Mouse (Mus musculus) CH12.LX (cell line): ENCODE measurements around the gene Vsnl1. TPM values are rescaled to one million over a fixed set of nuclear protein-coding genes. Genes with fewer than 3 reads are reported as not detected.

ENCODE experiments used
- DNase-seq: peaks from one replicate; pipeline ENCODE4 v3.0.0-alpha.2; 2013; ENCODE audit errors: extremely low read depth
- H3K27ac ChIP-seq: 2 replicates; pipeline ENCODE4 v1.5.1; 2012; ENCODE audit warnings: low read depth, mild to moderate bottlenecking, control low read depth, moderate library complexity; ENCODE audit not compliant: insufficient read depth
- H3K27me3 ChIP-seq: replicated peaks from 2 replicates; pipeline ENCODE3; 2012; ENCODE audit warnings: inconsistent platforms
- H3K36me3 ChIP-seq, 2 experiments: replicated peaks in 1 of 2; 2 replicates each; pipeline versions ENCODE3 to v1.6.1; 2012; ENCODE audit warnings: inconsistent platforms in 1 of 2, low read length in 1 of 2, mild to moderate bottlenecking in 1 of 2, mixed read lengths in 1 of 2, moderate library complexity in 1 of 2; ENCODE audit not compliant: control insufficient read depth in 1 of 2, insufficient read depth in 1 of 2
- H3K4me1 ChIP-seq, 2 experiments: 2 replicates each; pipeline ENCODE4 v1.6.1; 2012; ENCODE audit warnings: inconsistent platforms in 1 of 2, moderate library complexity in 1 of 2; ENCODE audit not compliant: insufficient read depth in 2 of 2, control insufficient read depth in 1 of 2
- H3K4me2 ChIP-seq: 2 replicates; pipeline ENCODE4 v1.6.1; 2012; ENCODE audit warnings: low read depth, mild to moderate bottlenecking, control low read depth; ENCODE audit not compliant: poor library complexity, insufficient read depth, severe bottlenecking
- H3K4me3 ChIP-seq, 3 experiments: fragments of 150-350 bp in 1 of 3; sonication (generic) in 1 of 3; replicated peaks in 1 of 3; 2 replicates each; pipeline versions ENCODE3 to v1.5.1; 2011 to 2012; ENCODE audit warnings: low read depth in 2 of 3, low read length in 2 of 3, mild to moderate bottlenecking in 2 of 3, moderate library complexity in 2 of 3, control low read depth in 1 of 3, improper control_type of control experiment in 1 of 3, inconsistent platforms in 1 of 3, mixed read lengths in 1 of 3; ENCODE audit not compliant: poor library complexity in 1 of 3
- H3K79me2 ChIP-seq: replicated peaks from 2 replicates; pipeline ENCODE4 v1.6.1; 2012; ENCODE audit warnings: mild to moderate bottlenecking, moderate library complexity; ENCODE audit not compliant: control insufficient read depth, poor library complexity, insufficient read depth, severe bottlenecking; ENCODE audit errors: extremely low read depth
- H3K9ac ChIP-seq: 2 replicates; pipeline ENCODE4 v1.6.1; 2012; ENCODE audit warnings: low read depth, mild to moderate bottlenecking, control low read depth, moderate library complexity; ENCODE audit not compliant: insufficient read depth
- H3K9me3 ChIP-seq: replicated peaks from 2 replicates; pipeline ENCODE3; 2012; ENCODE audit warnings: low read length, inconsistent platforms, mixed read lengths
- BHLHE40 ChIP-seq: IDR thresholded peaks from 2 replicates; pipeline ENCODE4 v1.6.1; 2011; ENCODE audit warnings: mild to moderate bottlenecking, low read depth, low read length, improper control_type of control experiment
- CHD2 ChIP-seq: IDR thresholded peaks from 2 replicates; pipeline ENCODE4 v1.6.1; 2011; ENCODE audit warnings: low read length, improper control_type of control experiment
- CTCF ChIP-seq, 2 experiments: IDR thresholded peaks in 1 of 2; conservative IDR thresholded peaks in 1 of 2; 2 replicates each; pipeline ENCODE4 v1.5.1; 2011 to 2012; ENCODE audit warnings: low read depth in 2 of 2, low read length in 2 of 2, improper control_type of control experiment in 1 of 2, inconsistent platforms in 1 of 2, mild to moderate bottlenecking in 1 of 2, moderate library complexity in 1 of 2
- ELF1 ChIP-seq: IDR thresholded peaks from 2 replicates; pipeline ENCODE4 v1.6.1; 2014; ENCODE audit warnings: low read depth, mild to moderate bottlenecking, inconsistent platforms, low read length, improper control_type of control experiment
- EP300 ChIP-seq: IDR thresholded peaks from 2 replicates; pipeline ENCODE4 v1.6.1; 2011; ENCODE audit warnings: low read length, improper control_type of control experiment
- ETS1 ChIP-seq: conservative IDR thresholded peaks from 2 replicates; pipeline ENCODE4 v1.6.1; 2012; ENCODE audit warnings: low read depth, mild to moderate bottlenecking, inconsistent platforms, low read length, improper control_type of control experiment, moderate library complexity
- GABPA ChIP-seq: IDR thresholded peaks from 2 replicates; pipeline ENCODE4 v1.6.1; 2012; ENCODE audit warnings: low read depth, low read length, improper control_type of control experiment, inconsistent platforms; ENCODE audit not compliant: insufficient replicate concordance
- IRF4 ChIP-seq: IDR thresholded peaks from 2 replicates; pipeline ENCODE4 v1.6.1; 2014; ENCODE audit warnings: low read depth, mild to moderate bottlenecking, inconsistent platforms, low read length, improper control_type of control experiment
- JUND ChIP-seq: conservative IDR thresholded peaks from 2 replicates; pipeline ENCODE4 v1.6.1; 2011; ENCODE audit warnings: low read depth, low read length, improper control_type of control experiment
- KAT2A ChIP-seq: IDR thresholded peaks from 2 replicates; pipeline ENCODE4 v1.6.1; 2012; ENCODE audit warnings: low read length, improper control_type of control experiment, inconsistent platforms; ENCODE audit not compliant: insufficient replicate concordance
- MAFK ChIP-seq: IDR thresholded peaks from 2 replicates; pipeline ENCODE4 v1.6.1; 2011; ENCODE audit warnings: low read length, improper control_type of control experiment; ENCODE audit not compliant: insufficient replicate concordance
- MAX ChIP-seq: IDR thresholded peaks from 2 replicates; pipeline ENCODE4 v1.6.1; 2011; ENCODE audit warnings: low read length, improper control_type of control experiment
- MAZ ChIP-seq: IDR thresholded peaks from 2 replicates; pipeline ENCODE4 v1.6.1; 2012; ENCODE audit warnings: low read depth, mild to moderate bottlenecking, inconsistent platforms, low read length, improper control_type of control experiment, moderate library complexity
- MYC ChIP-seq: IDR thresholded peaks from 2 replicates; pipeline ENCODE4 v1.6.1; 2011; ENCODE audit warnings: low read depth, mild to moderate bottlenecking, improper control_type of control experiment, low read length
- NRF1 ChIP-seq: IDR thresholded peaks from 2 replicates; pipeline ENCODE4 v1.6.1; 2014; ENCODE audit warnings: low read depth, mild to moderate bottlenecking, inconsistent platforms, low read length, improper control_type of control experiment, moderate library complexity
- POLR2A ChIP-seq: IDR thresholded peaks from 2 replicates; pipeline ENCODE4 v1.6.1; 2011; ENCODE audit warnings: low read depth, mild to moderate bottlenecking, improper control_type of control experiment, low read length
- POLR2AphosphoS2 ChIP-seq: IDR thresholded peaks from 2 replicates; pipeline ENCODE4 v1.6.1; 2011; ENCODE audit warnings: low read depth, low read length, improper control_type of control experiment
- SIN3A ChIP-seq: IDR thresholded peaks from 2 replicates; pipeline ENCODE4 v1.6.1; 2012; ENCODE audit warnings: low read length, improper control_type of control experiment, inconsistent platforms
- SMC3 ChIP-seq: IDR thresholded peaks from 2 replicates; pipeline ENCODE4 v1.6.1; 2011; ENCODE audit warnings: low read depth, low read length, improper control_type of control experiment
- USF1 ChIP-seq: IDR thresholded peaks from 2 replicates; pipeline ENCODE4 v1.6.1; 2014; ENCODE audit warnings: low read depth, mild to moderate bottlenecking, inconsistent platforms, low read length, improper control_type of control experiment
- USF2 ChIP-seq: conservative IDR thresholded peaks from 2 replicates; pipeline ENCODE4 v1.6.1; 2011; ENCODE audit warnings: low read depth, low read length, improper control_type of control experiment
- ZC3H11A ChIP-seq: IDR thresholded peaks from 2 replicates; pipeline ENCODE4 v1.6.1; 2012; ENCODE audit warnings: low read depth, mild to moderate bottlenecking, inconsistent platforms, low read length, improper control_type of control experiment
- dilution Hi-C: fragments of 300-500 bp; cut with MboI; formaldehyde crosslinking; loops from 2 replicates; pipeline ENCODE4 v1.14.3; 2020; ENCODE audit warnings: low sequenced_read_pairs; ENCODE audit not compliant: extremely low pct_unique_long_range_greater_than_20kb, extremely low pct_ligation_motif_present
- in situ Hi-C: fragments of 300-500 bp; cut with MboI; formaldehyde crosslinking; loops from 3 replicates; pipeline ENCODE4 v1.14.3; 2019; ENCODE audit warnings: low sequenced_read_pairs, low pct_ligation_motif_present, low pct_unique_long_range_greater_than_20kb, mixed read lengths
- polyA plus RNA-seq: library from polyadenylated mRNA; unstranded; fragments of >175 nt; gene quantifications from 2 replicates; pipeline ENCODE4 v1.2.1, GENCODE M21; 2012; ENCODE audit warnings: low read depth; ENCODE audit not compliant: insufficient read length
- total RNA-seq, 2 experiments: library from RNA; depleted of rRNA; stranded (reverse); fragments of 300-350 nt in 1 of 2; fragments of >200 nt in 1 of 2; gene quantifications; 2 replicates each; pipeline ENCODE4 v1.2.3; 2012 to 2014

The Vsnl1 gene
- total and polyA plus RNA-seq, 3 experiments = not detected

DNA sequence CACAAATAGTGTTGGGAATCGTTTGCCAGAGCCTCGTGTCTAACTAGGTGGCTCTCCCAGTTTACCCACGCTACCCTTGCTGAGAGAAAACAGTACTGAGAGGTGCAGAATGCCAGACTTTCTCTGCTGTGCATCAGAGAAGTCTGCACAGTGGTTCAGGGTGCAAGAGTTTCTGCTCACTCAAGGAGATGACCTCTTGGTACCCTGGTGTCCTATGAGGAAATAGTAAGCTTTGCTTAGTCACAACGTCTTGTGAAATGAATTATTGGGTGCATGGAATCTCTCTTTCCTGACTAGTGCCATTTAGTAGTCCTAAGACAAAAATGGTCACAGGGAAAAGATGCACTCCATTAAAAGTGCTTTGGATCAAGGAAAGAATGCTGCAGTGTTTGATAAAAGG lies 111.9 kb downstream of the Vsnl1 start:
- H3K9ac ChIP-seq = no peak overlapping the region
- H3K79me2 ChIP-seq = no peaks in the 10 kb centered on the region
- peaks cover 0 to 4% of the 10 kb centered on the region in 2 experiments for H3K36me3 ChIP-seq
- H3K27ac ChIP-seq = no peak overlapping the region
- dilution Hi-C loops (no loop called here), in situ Hi-C loops (loop anchor here (10.0 kb wide), 1 partner anchor 120 kb away; the partner anchor contains the start of gene Msgn1)
- peaks cover 0 to 6% of the 10 kb centered on the region in 2 experiments; a peak in 1 of 4 replicates for H3K4me1 ChIP-seq
- no peak for DNase-seq
- no peaks in the 10 kb centered on the region for H3K27me3 ChIP-seq
- no peak overlapping the region for H3K4me2 ChIP-seq
- TF ChIP-seq ETS1 = no peak
- TF ChIP-seq EP300 = no peak
- no peak for TF ChIP-seq CTCF (conservative IDR thresholded peaks at IDR 0.05 in 1 of 2, IDR thresholded peaks at IDR 0.05 in 1 of 2; ENCODE audit: low read depth in 2 of 2, low read length in 2 of 2)
- no peak for TF ChIP-seq NRF1
- TF ChIP-seq GABPA = no peak
- TF ChIP-seq POLR2AphosphoS2 = no peak
- TF ChIP-seq POLR2A = no peak
- no peak for TF ChIP-seq CHD2
- no peak for TF ChIP-seq USF1
- no peak for TF ChIP-seq MAZ
- TF ChIP-seq MAX = no peak
- no peak for TF ChIP-seq ELF1
- no peak for TF ChIP-seq SMC3
- no peak for TF ChIP-seq MYC
- no peak for TF ChIP-seq ZC3H11A
- no peak for TF ChIP-seq SIN3A
- TF ChIP-seq MAFK = no peak
- TF ChIP-seq BHLHE40 = no peak
- TF ChIP-seq IRF4 = no peak
- TF ChIP-seq KAT2A = no peak
- no peak overlapping the region for H3K4me3 ChIP-seq
- H3K9me3 ChIP-seq = no peaks in the 10 kb centered on the region

DNA sequence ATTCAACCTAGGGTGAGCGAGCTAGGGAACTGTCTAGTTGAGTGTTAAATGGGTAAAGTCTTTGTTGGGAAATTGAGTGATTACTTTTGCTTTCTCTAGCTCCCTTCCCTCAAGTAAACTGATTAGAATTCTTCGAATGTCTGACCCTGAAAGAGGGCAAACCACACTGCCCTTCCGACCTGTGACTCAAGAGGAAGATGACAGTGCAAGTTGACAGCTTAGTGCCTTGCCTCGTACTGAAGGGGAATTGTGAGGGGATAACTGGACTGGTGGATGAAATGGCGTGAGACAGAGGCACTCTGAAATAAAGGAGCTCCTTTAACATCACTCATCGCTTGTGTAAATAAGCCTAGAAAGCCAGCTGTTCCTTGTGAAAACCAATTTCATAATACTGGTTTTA lies 118.7 kb downstream of the Vsnl1 start:
- TF ChIP-seq JUND = no peak
- TF ChIP-seq POLR2A = no peak
- TF ChIP-seq BHLHE40 = no peak
- TF ChIP-seq USF1 = no peak
- TF ChIP-seq MAX = no peak
- TF ChIP-seq MYC = no peak
- no peak for TF ChIP-seq SIN3A
- no peak for TF ChIP-seq USF2
- in situ Hi-C loops = no loop called here
- no peaks in the 10 kb centered on the region for H3K9me3 ChIP-seq
- peaks cover 0 to 5% of the 10 kb centered on the region in 2 experiments; a peak in 1 of 4 replicates for H3K4me1 ChIP-seq
- no peak for DNase-seq
- H3K4me3 ChIP-seq = no peak overlapping the region
- no peak overlapping the region for H3K27ac ChIP-seq
- no peak overlapping the region for H3K9ac ChIP-seq
- H3K4me2 ChIP-seq = no peak overlapping the region
- dilution Hi-C loops = no loop called here
- H3K79me2 ChIP-seq = no peaks in the 10 kb centered on the region
- H3K27me3 ChIP-seq = no peaks in the 10 kb centered on the region
- H3K36me3 ChIP-seq = peaks cover 21 to 52% of the 10 kb centered on the region in 2 experiments
